Mouse (Mus musculus) heart, adult 2 months (tissue): ENCODE measurements at regions not wholly inside any gene's neighbourhood (a gene's known extent, or its start where the extent isn't known, plus 50 kb on each side); places are given as distances from the start of the nearest gene placed in this dataset.
A peak's percentile ranks its signal among the peaks of the same experiment; 100 is the strongest.

ENCODE experiments used
- DNase-seq, 2 experiments: peaks; one replicate each; pipeline ENCODE4 v3.0.0; 2021
- H3K27ac ChIP-seq: fragments of 200-600 bp; 2 replicates; pipeline ENCODE4 v1.8.1; 2022
- H3K27me3 ChIP-seq: fragments of 200-500 bp; 2 replicates; pipeline ENCODE4 v1.6.1; 2012; ENCODE audit warnings: mild to moderate bottlenecking, low read length, inconsistent platforms, mixed read lengths; ENCODE audit not compliant: control insufficient read depth, insufficient read depth
- H3K36me3 ChIP-seq: fragments of 200-500 bp; 2 replicates; pipeline ENCODE4 v1.6.1; 2012; ENCODE audit warnings: low read length, inconsistent platforms; ENCODE audit not compliant: control insufficient read depth, insufficient read depth
- H3K4me1 ChIP-seq: fragments of 200-500 bp; 2 replicates; pipeline ENCODE4 v1.6.1; 2011; ENCODE audit warnings: low read length; ENCODE audit not compliant: control insufficient read depth, insufficient read depth
- H3K4me3 ChIP-seq: fragments of 200-600 bp; 2 replicates; pipeline ENCODE4 v1.8.1; 2022
- H3K79me2 ChIP-seq: fragments of 200-500 bp; replicated peaks from 2 replicates; pipeline ENCODE4 v1.6.1; 2012; ENCODE audit warnings: mild to moderate bottlenecking, inconsistent platforms, low read length, moderate library complexity, mixed read lengths; ENCODE audit not compliant: control insufficient read depth, insufficient read depth
- H3K9ac ChIP-seq: fragments of 200-500 bp; 2 replicates; pipeline ENCODE4 v1.6.1; 2012; ENCODE audit warnings: low read depth, mild to moderate bottlenecking, control low read depth, inconsistent platforms, low read length, mixed read lengths
- CTCF ChIP-seq: fragments of 200-600 bp; IDR thresholded peaks from 2 replicates; pipeline ENCODE4 v1.8.1; 2022; ENCODE audit warnings: antibody characterized with exemption, mild to moderate bottlenecking, moderate library complexity
- EP300 ChIP-seq: fragments of 200-500 bp; IDR thresholded peaks from 2 replicates; pipeline ENCODE4 v1.6.1; 2011; ENCODE audit warnings: low read depth, low read length, control low read depth; ENCODE audit not compliant: insufficient read depth
- POLR2A ChIP-seq: fragments of 200-500 bp; IDR thresholded peaks from 2 replicates; pipeline ENCODE4 v1.6.1; 2011; ENCODE audit warnings: mild to moderate bottlenecking, low read depth, low read length, control low read depth; ENCODE audit not compliant: insufficient read depth
- WGBS: fragments of 180-500 bp; shearing (Covaris S2); methylation state at CpG from one replicate; pipeline ENCODE4 v1.1.7; 2018; 5-methylcytosine and 5-hydroxymethylcytosine counted together
- intact Hi-C: fragments of 180-260 bp; cut with DNase I; formaldehyde crosslinking; loops from one replicate; pipeline ENCODE4 v1.15.1; 2025

DNA sequence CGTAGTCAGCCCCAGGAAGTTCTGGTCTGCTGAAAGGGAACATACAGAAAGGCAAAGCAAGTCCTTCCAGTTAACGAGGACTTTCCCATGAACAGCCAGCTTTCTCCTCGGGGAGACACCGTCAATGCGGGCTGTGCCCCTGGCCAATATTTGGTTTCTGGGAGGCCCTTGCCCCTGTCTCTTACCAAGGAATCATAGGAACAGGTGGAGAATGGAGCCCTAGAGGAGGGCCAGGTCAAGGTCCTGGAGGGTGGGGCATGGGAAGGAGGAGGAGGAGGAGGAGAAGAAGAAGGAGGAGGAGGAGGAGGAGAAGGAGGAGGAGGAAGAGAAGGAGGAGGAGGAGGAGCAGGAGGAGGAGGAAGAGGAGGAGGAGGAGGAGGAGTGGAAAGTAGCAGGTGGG lies 276.2 kb upstream of the Prox1 start:
- H3K4me1 ChIP-seq: no peaks in the 10 kb centered on the region
- intact Hi-C loops: no loop called here
- no peaks in the 10 kb centered on the region for H3K79me2 ChIP-seq
- no peak for DNase-seq
- H3K27ac ChIP-seq: no peak overlapping the region
- TF ChIP-seq EP300: no peak
- TF ChIP-seq CTCF: no peak
- TF ChIP-seq POLR2A: no peak
- H3K36me3 ChIP-seq: no peaks in the 10 kb centered on the region
- no peak overlapping the region for H3K9ac ChIP-seq
- WGBS: 87% methylated on average over 5 of the region's 5 CpGs
- H3K4me3 ChIP-seq: no peak overlapping the region
- no peaks in the 10 kb centered on the region for H3K27me3 ChIP-seq

GRCm38 (mm10) chr1:190444366-190444765 lies 273.9 kb upstream of the Prox1 start:
- no peaks in the 10 kb centered on the region for H3K4me1 ChIP-seq
- no peaks in the 10 kb centered on the region for H3K79me2 ChIP-seq
- no peak overlapping the region for H3K9ac ChIP-seq
- H3K4me3 ChIP-seq: no peak overlapping the region
- DNase-seq: no peak
- intact Hi-C loops: no loop called here
- no peaks in the 10 kb centered on the region for H3K27me3 ChIP-seq
- TF ChIP-seq EP300 (no peak), CTCF (no peak), POLR2A (no peak)
- H3K27ac ChIP-seq: no peak overlapping the region
- WGBS: 35% methylated on average over 9 of the region's 9 CpGs
- no peaks in the 10 kb centered on the region for H3K36me3 ChIP-seq

GRCm38 (mm10) chr1:190443234-190443633 lies 272.7 kb upstream of the Prox1 start:
- 88% methylated on average over 3 of the region's 3 CpGs for WGBS
- H3K27me3 ChIP-seq: no peaks in the 10 kb centered on the region
- H3K9ac ChIP-seq: no peak overlapping the region
- no peak for DNase-seq
- no peaks in the 10 kb centered on the region for H3K79me2 ChIP-seq
- no peak for TF ChIP-seq POLR2A
- TF ChIP-seq EP300: no peak
- no peak for TF ChIP-seq CTCF
- no peak overlapping the region for H3K27ac ChIP-seq
- H3K4me3 ChIP-seq: no peak overlapping the region
- no peaks in the 10 kb centered on the region for H3K36me3 ChIP-seq
- intact Hi-C loops: no loop called here
- no peaks in the 10 kb centered on the region for H3K4me1 ChIP-seq

GRCm38 (mm10) chr1:190442166-190442565 lies 271.7 kb upstream of the Prox1 start:
- no peaks in the 10 kb centered on the region for H3K4me1 ChIP-seq
- no peak overlapping the region for H3K9ac ChIP-seq
- peak in 1 of 2 experiments; percentile 14 for DNase-seq
- intact Hi-C loops: no loop called here
- H3K36me3 ChIP-seq: no peaks in the 10 kb centered on the region
- no peaks in the 10 kb centered on the region for H3K79me2 ChIP-seq
- WGBS: 51% methylated on average over 4 of the region's 4 CpGs
- H3K27me3 ChIP-seq: no peaks in the 10 kb centered on the region
- TF ChIP-seq POLR2A (no peak), EP300 (no peak), CTCF (no peak)
- H3K27ac ChIP-seq: no peak overlapping the region
- no peak overlapping the region for H3K4me3 ChIP-seq

GRCm38 (mm10) chr1:190438789-190439188 lies 268.3 kb upstream of the Prox1 start:
- Histone ChIP-seq H3K4me3 (no peak overlapping the region), H3K9ac (no peak overlapping the region), H3K79me2 (no peaks in the 10 kb centered on the region), H3K27ac (no peak overlapping the region), H3K36me3 (no peaks in the 10 kb centered on the region), H3K27me3 (no peaks in the 10 kb centered on the region), H3K4me1 (no peaks in the 10 kb centered on the region)
- intact Hi-C loops: no loop called here
- no peak for DNase-seq
- TF ChIP-seq EP300 (no peak), CTCF (no peak), POLR2A (no peak)
- 52% methylated on average over 2 of the region's 2 CpGs for whole genome bisulfite sequencing

DNA sequence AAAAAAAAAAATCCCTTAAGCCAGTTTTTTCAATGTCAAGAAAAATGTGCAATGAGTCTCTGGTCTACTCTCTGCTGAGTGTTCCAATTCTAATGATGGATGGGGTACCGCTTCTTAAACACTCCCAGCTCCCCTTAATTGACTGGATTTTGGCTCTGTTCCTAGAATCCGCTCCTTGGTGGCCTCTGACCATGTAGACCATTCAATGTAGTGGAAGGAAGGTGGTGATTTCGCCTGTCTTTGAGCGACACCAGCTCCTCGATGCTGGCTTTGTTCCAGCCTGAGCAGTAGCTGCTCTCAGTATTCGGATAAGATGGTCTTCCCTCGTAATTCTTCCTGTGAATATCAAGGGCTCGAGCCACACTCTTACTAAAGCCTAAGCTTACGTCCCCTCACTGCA lies 252.4 kb upstream of the Prox1 start:
- Histone ChIP-seq H3K27ac (no peak overlapping the region), H3K4me3 (no peak overlapping the region), H3K27me3 (no peaks in the 10 kb centered on the region), H3K36me3 (no peaks in the 10 kb centered on the region), H3K79me2 (no peaks in the 10 kb centered on the region), H3K4me1 (peaks cover 1% of the 10 kb centered on the region; the same call in 1 of the 2 replicates), H3K9ac (no peak overlapping the region)
- DNase-seq: no peak
- 30% methylated on average over 9 of the region's 9 CpGs for WGBS
- no peak for TF ChIP-seq POLR2A
- TF ChIP-seq EP300: no peak
- no peak for TF ChIP-seq CTCF
- intact Hi-C loops: no loop called here
